Mouse (Mus musculus) MEL-GATA-1-ER (cell line): ENCODE measurements at regions not wholly inside any gene's neighbourhood (a gene's known extent, or its start where the extent isn't known, plus 50 kb on each side); places are given as distances from the start of the nearest gene placed in this dataset.

ENCODE experiments used
- DNase-seq: peaks from one replicate; pipeline ENCODE4 v3.0.0-alpha.2; 2012; ENCODE audit warnings: low read depth; ENCODE audit errors: extremely low read depth

GRCm38 (mm10) chr13:31166286-31166685, 192.3 kb downstream of the Gm5447 start:
- no peak for DNase-seq

GRCm38 (mm10) chr13:31168854-31169253, 194.8 kb downstream of the Gm5447 start:
- DNase-seq, result no peak

GRCm38 (mm10) chr13:31171751-31172150, 197.7 kb downstream of the Gm5447 start:
- no peak for DNase-seq

GRCm38 (mm10) chr13:31172580-31172979, 198.6 kb downstream of the Gm5447 start:
- no peak for DNase-seq

GRCm38 (mm10) chr13:31177999-31178783, 204.2 kb downstream of the Gm5447 start:
- DNase-seq, result no peak

- DNase-seq, result no peak
Observed at GRCm38 (mm10) chr13:31178964-31179363, 205.0 kb downstream of the Gm5447 start.

GRCm38 (mm10) chr13:31179407-31180001, 205.5 kb downstream of the Gm5447 start:
- DNase-seq, result no peak

- no peak for DNase-seq
Observed at GRCm38 (mm10) chr13:31181530-31181929, 207.5 kb downstream of the Gm5447 start.

- DNase-seq, result no peak
Observed at GRCm38 (mm10) chr13:31184845-31185834, 211.1 kb downstream of the Gm5447 start.

- no peak for DNase-seq
Observed at GRCm38 (mm10) chr13:31186805-31187589, 213.0 kb downstream of the Gm5447 start.

- DNase-seq, result no peak
Observed at GRCm38 (mm10) chr13:31189116-31189515, 215.1 kb downstream of the Gm5447 start.

GRCm38 (mm10) chr13:31190036-31190435, 216.0 kb downstream of the Gm5447 start:
- DNase-seq, result no peak

- no peak for DNase-seq
Observed at GRCm38 (mm10) chr13:31191344-31192139, 217.5 kb downstream of the Gm5447 start.

GRCm38 (mm10) chr13:31194971-31195370, 221.0 kb downstream of the Gm5447 start:
- DNase-seq, result no peak

- no peak for DNase-seq
Observed at GRCm38 (mm10) chr13:31196546-31196945, 222.5 kb downstream of the Gm5447 start.

- DNase-seq, result no peak
Observed at GRCm38 (mm10) chr13:31197593-31197992, 223.6 kb downstream of the Gm5447 start.

- no peak for DNase-seq
Observed at GRCm38 (mm10) chr13:31199384-31199783, 225.4 kb downstream of the Gm5447 start.

GRCm38 (mm10) chr13:31204068-31204467, 230.1 kb downstream of the Gm5447 start:
- DNase-seq, result no peak

- DNase-seq, result no peak
Observed at GRCm38 (mm10) chr13:31206381-31206780, 232.4 kb downstream of the Gm5447 start.

GRCm38 (mm10) chr13:31207709-31208108, 233.7 kb downstream of the Gm5447 start:
- DNase-seq, result no peak
